Mouse (Mus musculus) right cerebral cortex, postnatal 4 days (tissue): ENCODE data around the gene Rhox1.
"Not testable (repeated sequence)": the region's sequence is repeated elsewhere in the genome, so short reads cannot be mapped to it uniquely, and the experiment has no call there.

Source experiments
- DNase-seq: peaks from one replicate; pipeline ENCODE4 v3.0.0-alpha.2; 2022

Rhox1 gene

DNA sequence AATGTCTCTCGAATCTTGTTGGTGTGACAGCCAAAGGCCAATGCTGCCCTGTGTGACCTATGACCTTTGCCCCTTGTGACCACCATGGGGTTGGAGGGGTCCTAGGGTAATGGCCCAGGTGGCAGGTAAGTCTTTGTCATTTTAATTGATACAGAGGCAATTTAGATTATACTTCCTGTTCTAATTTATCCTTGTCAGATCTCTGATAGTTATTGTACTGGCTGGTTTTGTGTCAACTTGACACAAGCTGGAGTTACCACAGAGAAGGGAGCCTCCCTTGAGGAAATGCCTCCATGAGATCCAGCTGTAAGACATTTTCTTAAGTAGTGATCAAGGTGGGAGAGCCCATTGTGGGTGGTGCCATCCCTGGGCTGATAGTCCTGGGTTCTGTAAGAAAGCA lies at the start of gene Rhox1:
Rhox1 (minus strand) TSS at position 101 of the 400 bp plus-strand sequence.
- not testable (repeated sequence) for DNase-seq

DNA sequence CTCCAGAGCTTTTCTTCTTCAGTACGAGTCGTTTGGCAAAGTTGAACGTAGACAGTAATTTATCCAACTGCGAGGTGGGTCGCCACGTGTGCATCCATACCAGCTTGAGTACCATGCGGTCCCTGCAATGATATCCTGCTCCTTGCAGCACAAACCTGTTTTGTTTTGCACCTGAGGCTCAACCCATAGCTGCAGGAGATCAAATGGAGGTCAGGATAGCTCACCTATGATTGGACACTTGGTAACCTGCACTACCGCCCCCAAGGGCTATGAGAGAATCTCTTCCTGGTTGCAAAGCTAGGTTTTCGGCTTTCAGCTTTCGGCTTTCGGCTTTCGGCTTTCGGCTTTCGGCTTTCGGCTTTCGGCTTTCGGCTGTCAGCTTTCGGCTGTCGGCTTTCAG lies 43.0 kb upstream of the Rhox1 start, which contains the start of gene Rhox4a:
Rhox4a (plus strand) TSS at position 301 of the 400 bp plus-strand sequence.
- not testable (repeated sequence) for DNase-seq

DNA sequence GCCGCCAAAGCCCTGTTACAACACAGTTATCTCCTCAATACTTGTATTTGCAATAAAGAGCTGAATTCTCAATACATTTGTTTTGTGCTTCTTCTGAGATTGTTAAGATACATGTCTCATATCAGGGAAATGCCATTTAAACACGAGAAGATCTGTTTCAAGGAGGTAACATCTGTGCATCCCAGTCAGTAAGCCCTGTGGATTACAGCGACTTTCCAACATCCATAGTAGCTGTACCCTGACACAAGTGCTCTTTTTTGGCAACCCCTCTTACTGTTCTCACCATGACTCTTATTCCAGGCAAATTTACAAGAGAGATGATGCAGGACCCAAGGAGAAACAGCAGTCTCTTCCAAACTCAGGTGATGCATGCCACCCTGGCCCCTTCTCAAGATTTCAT lies 27.6 kb upstream of the Rhox1 start, which contains the start of gene Rhox3a:
Rhox3a (plus strand) TSS at position 301 of the 400 bp plus-strand sequence.
- not testable (repeated sequence) for DNase-seq

DNA sequence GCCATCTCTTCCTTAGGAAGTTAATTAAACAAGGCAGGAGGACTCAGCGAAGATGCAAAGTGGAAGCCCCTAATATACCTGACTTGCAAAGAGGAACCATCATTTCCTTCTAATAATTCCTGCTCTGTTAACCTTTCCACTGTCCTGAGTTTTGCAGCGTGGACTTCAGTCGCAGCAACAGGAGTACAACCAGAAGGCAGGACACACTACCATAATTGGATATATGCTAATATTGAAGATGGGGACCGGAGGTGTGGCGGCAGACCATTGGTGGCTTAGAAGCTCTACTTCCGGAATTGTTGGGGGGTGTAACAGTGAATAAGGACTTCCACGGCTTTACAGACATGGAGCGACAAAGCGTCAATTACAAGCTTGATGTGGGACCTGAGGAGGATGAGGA lies 22.6 kb upstream of the Rhox1 start, which contains the start of gene Rhox2a:
Rhox2a (plus strand) TSS at position 301 of the 400 bp plus-strand sequence.
- not testable (repeated sequence) for DNase-seq

DNA sequence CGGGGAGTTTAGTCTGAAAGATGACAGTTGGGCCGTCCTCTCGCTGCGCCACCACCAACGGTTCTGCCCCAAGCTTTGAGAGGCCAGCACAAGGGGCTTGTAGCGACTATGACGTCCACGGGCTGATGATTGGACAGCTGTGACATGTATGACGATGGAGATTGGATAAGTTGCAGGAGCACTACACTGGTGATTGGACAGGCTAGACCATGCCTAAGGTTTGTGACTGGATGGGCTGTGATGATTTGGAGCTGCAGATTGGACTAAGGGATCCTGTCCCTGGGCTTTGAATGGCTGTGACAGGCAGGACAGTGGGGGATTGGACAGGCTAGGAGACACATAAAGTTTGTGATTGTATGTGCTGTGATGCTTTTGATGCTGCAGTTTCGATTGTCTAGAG lies 11.1 kb downstream of the Rhox1 start, which contains the start of gene Gm9:
Gm9 (minus strand) TSS at position 101 of the 400 bp plus-strand sequence.
- DNase-seq = no peak

DNA sequence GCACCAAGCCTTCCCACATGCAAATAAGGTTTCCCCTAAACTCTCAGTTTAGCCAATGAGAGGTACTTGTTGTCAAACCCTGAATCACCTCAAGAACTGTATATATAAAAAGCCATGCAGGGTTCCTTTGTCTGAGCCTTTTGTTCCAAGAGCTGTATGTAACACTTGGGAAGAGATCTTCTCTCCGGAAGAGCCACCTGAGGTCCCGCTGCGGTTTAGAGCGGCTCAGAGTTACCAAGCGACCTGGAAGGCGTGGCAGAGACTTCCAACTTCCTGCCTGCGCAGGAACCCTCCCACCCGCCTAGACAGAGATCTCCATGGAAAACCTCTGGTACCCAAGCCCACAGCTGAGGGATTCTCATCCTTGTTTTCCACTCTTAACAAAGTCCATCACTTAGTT lies 23.4 kb downstream of the Rhox1 start:
- no peak for DNase-seq

DNA sequence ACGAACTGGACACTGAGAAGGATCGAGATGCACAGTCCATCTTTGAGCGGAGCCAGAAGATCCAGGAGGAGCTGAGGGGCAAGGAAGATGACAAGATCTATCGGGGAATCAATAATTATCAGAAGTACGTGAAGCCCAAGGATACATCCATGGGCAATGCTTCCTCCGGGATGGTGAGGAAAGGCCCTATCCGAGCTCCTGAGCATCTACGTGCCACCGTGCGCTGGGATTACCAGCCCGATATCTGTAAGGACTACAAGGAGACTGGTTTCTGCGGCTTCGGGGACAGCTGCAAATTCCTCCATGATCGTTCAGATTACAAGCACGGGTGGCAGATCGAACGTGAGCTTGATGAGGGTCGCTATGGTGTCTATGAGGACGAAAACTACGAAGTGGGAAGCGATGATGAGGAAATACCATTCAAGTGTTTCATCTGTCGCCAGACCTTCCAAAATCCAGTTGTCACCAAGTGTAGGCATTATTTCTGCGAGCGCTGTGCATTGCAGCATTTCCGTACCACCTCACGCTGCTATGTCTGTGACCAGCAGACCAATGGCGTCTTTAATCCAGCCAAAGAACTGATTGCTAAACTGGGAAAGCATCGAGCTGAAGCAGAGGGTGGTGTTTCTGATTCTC lies 30.2 kb downstream of the Rhox1 start:
- peak; percentile 11 for DNase-seq

DNA sequence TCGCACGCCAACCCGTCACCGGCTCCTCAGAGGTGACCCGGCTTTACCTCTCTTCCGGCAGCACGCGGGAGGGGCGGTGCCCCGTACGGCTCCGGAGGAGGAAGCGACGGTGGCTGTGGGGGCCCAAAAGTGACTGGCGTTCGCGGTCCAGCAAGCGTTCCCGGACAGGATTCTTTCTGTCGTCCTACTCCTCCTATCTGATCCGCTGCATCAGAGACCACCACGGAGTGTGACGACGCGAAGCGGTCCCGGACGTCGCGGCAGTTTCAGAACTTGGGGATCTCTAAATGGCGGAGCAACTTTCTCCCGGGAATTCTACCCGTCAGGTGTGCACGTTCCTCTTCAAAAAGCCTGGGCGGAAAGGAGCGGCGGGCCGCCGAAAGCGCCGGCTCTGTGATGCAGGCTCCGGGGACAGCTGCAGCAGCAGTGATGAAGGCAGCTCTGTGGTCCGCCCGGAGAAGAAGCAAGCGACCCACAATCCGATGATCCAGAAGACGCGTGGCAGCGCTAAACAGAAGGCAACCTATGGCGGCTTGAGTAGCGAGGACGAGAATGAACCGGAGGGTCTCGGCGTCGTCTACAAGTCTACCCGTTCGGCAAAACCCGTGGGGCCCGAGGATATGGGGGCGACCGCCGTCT lies 30.8 kb downstream of the Rhox1 start, which contains the start of the genes Ndufa1 and Rnf113a1:
Ndufa1 (minus strand) TSS at position 59 of the 639 bp plus-strand sequence.
Rnf113a1 (plus strand) TSS at position 141 of the 639 bp plus-strand sequence.
- peak; percentile 70 for DNase-seq

DNA sequence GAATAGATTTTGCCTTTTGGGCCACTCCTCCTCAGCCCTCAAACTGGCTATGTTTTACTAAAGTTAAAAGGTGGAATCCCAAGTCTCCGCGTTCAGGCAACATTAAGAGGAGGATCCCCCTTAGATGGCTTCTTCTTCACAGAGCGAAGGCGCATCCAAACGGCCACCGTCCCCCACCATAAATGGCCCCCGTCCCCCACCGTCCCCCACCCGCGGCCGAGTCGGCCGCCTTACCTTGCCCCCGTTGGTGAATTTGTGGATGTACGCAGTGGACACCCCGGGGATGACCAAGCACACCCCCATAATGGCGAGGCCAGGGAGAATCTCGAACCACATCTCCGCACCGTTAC lies 31.3 kb downstream of the Rhox1 start:
- no peak for DNase-seq

DNA sequence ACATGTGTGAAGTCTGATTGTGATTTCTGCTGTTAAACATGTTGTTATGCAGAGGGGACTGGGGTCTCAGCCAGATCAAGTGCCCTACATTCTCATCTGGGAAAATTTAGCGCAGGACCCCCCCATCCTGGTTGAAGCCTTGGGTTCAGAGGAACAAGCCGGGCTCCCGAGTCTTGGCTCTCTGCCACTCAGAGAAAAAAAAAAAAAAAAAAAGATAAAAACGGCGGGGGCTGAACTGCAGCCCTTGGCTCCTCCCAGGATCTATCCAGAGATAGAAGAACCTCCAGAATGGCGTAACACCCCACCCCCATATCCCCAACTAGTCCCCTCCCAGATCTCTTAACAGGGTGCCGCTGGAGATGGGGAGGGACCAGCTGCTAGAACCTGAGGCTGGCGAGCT lies 37.7 kb downstream of the Rhox1 start:
- not testable (repeated sequence) for DNase-seq

DNA sequence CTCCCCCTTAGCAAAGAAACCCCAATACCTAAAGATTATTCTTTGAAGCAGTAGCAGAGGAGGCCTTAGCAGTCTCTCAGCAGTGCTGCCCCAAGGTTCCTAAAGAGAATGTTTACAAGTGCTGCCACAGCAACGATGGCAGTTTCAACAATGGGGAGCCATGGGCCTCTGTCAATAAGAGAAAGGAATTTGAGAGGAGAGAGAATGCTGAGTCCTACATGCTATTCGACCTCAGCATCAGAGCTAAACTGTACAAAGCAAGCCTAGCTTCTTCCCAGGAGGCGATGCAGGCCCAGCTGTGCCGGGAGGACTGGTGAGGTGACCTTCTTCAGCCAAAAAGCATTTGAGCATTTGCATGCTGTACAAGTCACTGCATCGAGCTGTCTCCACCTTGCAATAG lies 53.3 kb downstream of the Rhox1 start, which contains the start of gene Akap14:
Akap14 (minus strand) TSS at position 101 of the 400 bp plus-strand sequence.
- no peak for DNase-seq

DNA sequence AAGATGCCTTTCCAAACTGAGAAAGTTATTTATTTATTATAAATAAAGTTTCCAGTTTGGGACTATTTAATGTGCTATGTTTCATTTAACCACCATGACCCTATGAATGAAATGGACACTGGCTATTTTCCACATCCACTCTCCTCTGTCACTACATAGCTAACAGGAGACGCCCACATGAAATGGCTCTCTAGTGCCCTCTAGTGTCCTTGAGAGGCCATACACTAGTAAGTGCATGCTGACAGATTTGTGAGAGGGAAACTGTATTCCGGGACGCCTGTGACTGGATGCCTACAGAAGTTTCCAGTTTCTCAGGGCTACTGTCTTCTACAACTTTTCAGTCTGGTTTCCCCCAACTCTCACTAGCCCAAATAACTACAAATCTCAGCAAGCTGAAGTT lies 55.0 kb downstream of the Rhox1 start:
- DNase-seq = peak; percentile 2
